Mouse (Mus musculus): ENCODE results near the gene Hspbap1. TPM values are rescaled to one million over a fixed set of nuclear protein-coding genes. Genes with fewer than 3 reads are reported as not detected.

The Hspbap1 gene
- total and polyA plus RNA-seq, 3 experiments = 13.6 to 15.9 (median 15.3) TPM

DNA sequence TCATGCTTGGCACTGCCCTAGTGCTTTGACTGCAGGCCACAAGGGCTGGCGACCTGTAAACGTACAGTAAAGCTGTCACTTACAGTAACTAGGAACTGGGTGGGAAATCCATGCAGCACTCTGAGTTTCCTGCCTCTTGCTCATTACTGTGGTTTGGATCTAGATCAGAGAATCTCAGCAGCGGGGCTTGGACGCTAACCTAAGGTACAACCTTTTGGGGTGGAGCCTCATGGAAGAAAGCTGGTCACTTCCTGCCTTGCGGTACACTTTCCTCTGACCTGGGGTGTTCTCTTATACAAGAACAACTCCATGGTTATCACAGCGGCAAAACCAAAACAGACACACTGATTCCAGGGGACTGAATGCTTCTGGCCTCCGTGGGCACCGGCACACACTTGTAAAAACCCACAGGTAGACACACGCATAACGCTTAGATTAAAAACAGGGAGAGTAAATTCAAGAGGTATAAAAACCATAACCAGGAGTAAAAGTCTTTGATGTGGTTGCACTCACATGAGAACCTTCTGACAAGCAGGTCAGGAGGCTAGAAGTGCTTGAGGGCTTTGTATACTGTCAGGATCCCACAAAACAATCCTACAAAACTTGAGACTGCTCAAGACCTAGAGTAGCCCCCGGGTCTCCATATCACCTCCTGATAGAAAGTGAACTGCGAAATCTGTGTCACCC, 27.8 kb upstream of the Hspbap1 start:
- Histone ChIP-seq H3K9ac (ENCODE audit: insufficient read depth, low read depth) (no peak overlapping the region), H3K4me1 (ENCODE audit: control insufficient read depth in 1 of 2, insufficient read depth in 2 of 2) (peaks cover 19 to 90% of the 10 kb centered on the region in 2 experiments), H3K36me3 (replicated peaks in 1 of 2; ENCODE audit: control insufficient read depth in 1 of 2, insufficient read depth in 1 of 2, low read length in 1 of 2) (peaks cover 0 to 10% of the 10 kb centered on the region in 2 experiments), H3K27ac (ENCODE audit: insufficient read depth, low read depth) (no peak overlapping the region), H3K4me3 (replicated peaks in 1 of 3; ENCODE audit: low read depth in 2 of 3, low read length in 2 of 3, poor library complexity in 1 of 3) (no peak overlapping the region), H3K79me2 (replicated peaks; ENCODE audit: control insufficient read depth, extremely low read depth, insufficient read depth, poor library complexity, severe bottlenecking) (no peaks in the 10 kb centered on the region), H3K27me3 (replicated peaks) (no peaks in the 10 kb centered on the region), H3K4me2 (ENCODE audit: insufficient read depth, low read depth, poor library complexity, severe bottlenecking) (no peak overlapping the region), H3K9me3 (replicated peaks; ENCODE audit: low read length) (no peaks in the 10 kb centered on the region)
- dilution Hi-C loops (cut with MboI; ENCODE audit: extremely low pct_ligation_motif_present, extremely low pct_unique_long_range_greater_than_20kb, low sequenced_read_pairs) (no loop called here), in situ Hi-C loops (cut with MboI; ENCODE audit: low pct_ligation_motif_present, low pct_unique_long_range_greater_than_20kb, low sequenced_read_pairs) (loop anchor here (10.0 kb wide), 1 partner anchor 192 kb away; the partner anchor contains the start of genes Dtx3l and Parp9)
- no peak for DNase-seq (ENCODE audit: extremely low read depth)
- peak; percentile 28; the same call in 1 of the 2 replicates for TF ChIP-seq BHLHE40 (IDR thresholded peaks at IDR 0.05; ENCODE audit: low read depth, low read length)
- no peak for TF ChIP-seq E2F4 (IDR thresholded peaks at IDR 0.05; ENCODE audit: insufficient replicate concordance, low read depth, low read length)

DNA sequence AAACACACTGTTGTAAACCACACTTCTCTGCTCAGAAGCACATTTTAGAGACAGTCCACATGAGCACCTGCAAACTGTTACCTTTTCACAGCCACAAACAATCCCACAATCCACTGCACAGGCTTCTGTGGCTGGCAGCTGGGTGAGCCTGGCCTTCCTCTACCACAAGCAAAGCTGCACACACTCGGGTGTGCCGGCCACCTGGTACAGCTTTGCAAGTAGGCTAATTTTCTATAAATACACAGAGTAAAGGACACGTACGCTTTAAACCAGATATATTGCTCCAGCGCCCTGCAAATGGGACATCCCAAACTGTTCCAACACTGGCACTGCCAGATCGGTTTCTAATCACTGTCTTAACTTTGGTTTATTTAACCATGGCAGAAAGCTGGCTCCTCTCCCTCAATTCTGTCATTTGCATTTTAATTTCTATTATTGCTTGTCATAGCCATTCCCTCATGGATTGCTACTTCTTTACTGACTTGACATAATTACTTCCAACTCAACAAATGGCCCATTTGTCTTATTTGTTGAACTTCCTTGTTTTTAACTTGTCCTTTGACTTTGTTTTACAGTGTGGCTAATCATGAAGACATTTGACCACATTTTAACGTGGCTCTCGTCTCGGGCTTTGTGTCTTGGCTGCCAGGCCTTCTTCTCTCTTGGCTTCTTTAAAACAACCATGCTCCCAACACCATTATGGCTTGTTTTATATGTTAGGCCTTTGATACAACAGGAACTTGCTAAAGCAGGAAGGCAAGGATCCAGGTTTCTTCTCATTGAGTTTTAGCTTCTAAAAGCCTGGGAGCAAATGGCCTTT, 22.5 kb upstream of the Hspbap1 start:
- DNase-seq (ENCODE audit: extremely low read depth) = peak; percentile 73
- H3K36me3 ChIP-seq (replicated peaks in 1 of 2; ENCODE audit: control insufficient read depth in 1 of 2, insufficient read depth in 1 of 2, low read length in 1 of 2) = peaks cover 0 to 8% of the 10 kb centered on the region in 2 experiments
- dilution Hi-C loops (cut with MboI; ENCODE audit: extremely low pct_ligation_motif_present, extremely low pct_unique_long_range_greater_than_20kb, low sequenced_read_pairs) = no loop called here
- H3K79me2 ChIP-seq (replicated peaks; ENCODE audit: control insufficient read depth, extremely low read depth, insufficient read depth, poor library complexity, severe bottlenecking) = no peaks in the 10 kb centered on the region
- H3K27me3 ChIP-seq (replicated peaks) = no peaks in the 10 kb centered on the region
- H3K4me3 ChIP-seq (replicated peaks in 1 of 3; ENCODE audit: low read depth in 2 of 3, low read length in 2 of 3, poor library complexity in 1 of 3) = no peak overlapping the region
- in situ Hi-C loops (cut with MboI; ENCODE audit: low pct_ligation_motif_present, low pct_unique_long_range_greater_than_20kb, low sequenced_read_pairs) = loop anchor here (10.0 kb wide), 1 partner anchor 187 kb away; the partner anchor contains the start of genes Dtx3l and Parp9
- H3K9me3 ChIP-seq (replicated peaks; ENCODE audit: low read length) = no peaks in the 10 kb centered on the region
- H3K9ac ChIP-seq (ENCODE audit: insufficient read depth, low read depth) = peak overlapping the region; percentile 61
- H3K4me1 ChIP-seq (ENCODE audit: control insufficient read depth in 1 of 2, insufficient read depth in 2 of 2) = peaks cover 10 to 74% of the 10 kb centered on the region in 2 experiments
- peak overlapping the region; percentile 87 for H3K4me2 ChIP-seq (ENCODE audit: insufficient read depth, low read depth, poor library complexity, severe bottlenecking)
- H3K27ac ChIP-seq (ENCODE audit: insufficient read depth, low read depth) = peak overlapping the region; percentile 5; the same call in 1 of the 2 replicates
- TF ChIP-seq SIN3A (IDR thresholded peaks at IDR 0.05; ENCODE audit: low read length) (peak; percentile 81), TBP (conservative IDR thresholded peaks at IDR 0.05; ENCODE audit: low read depth, low read length) (peak; percentile 21; the same call in 1 of the 2 replicates), HCFC1 (IDR thresholded peaks at IDR 0.05; ENCODE audit: low read depth, low read length) (no peak; the same call in 1 of the 2 replicates), JUN (IDR thresholded peaks at IDR 0.05; ENCODE audit: insufficient read depth, low read depth, low read length) (no peak), RAD21 (IDR thresholded peaks at IDR 0.05; ENCODE audit: low read depth, low read length) (no peak), MAFK (IDR thresholded peaks at IDR 0.05; ENCODE audit: insufficient replicate concordance, low read length) (peak; percentile 54; the same call in 1 of the 2 replicates), ZKSCAN1 (IDR thresholded peaks at IDR 0.05; ENCODE audit: borderline replicate concordance, low read depth, low read length) (no peak), MXI1 (IDR thresholded peaks at IDR 0.05; ENCODE audit: low read depth, low read length) (peak; percentile 64; the same call in 1 of the 2 replicates), E2F4 (IDR thresholded peaks at IDR 0.05; ENCODE audit: insufficient replicate concordance, low read depth, low read length) (no peak), MAZ (IDR thresholded peaks at IDR 0.05; ENCODE audit: low read depth, low read length) (no peak), GABPA (IDR thresholded peaks at IDR 0.05; ENCODE audit: insufficient replicate concordance, low read depth, low read length) (no peak), SMC3 (IDR thresholded peaks at IDR 0.05; ENCODE audit: low read depth, low read length) (no peak), MEF2A (IDR thresholded peaks at IDR 0.05; ENCODE audit: borderline replicate concordance, low read depth, low read length) (peak; percentile 93), MAX (IDR thresholded peaks at IDR 0.05; ENCODE audit: low read length) (peak; percentile 76), USF2 (conservative IDR thresholded peaks at IDR 0.05; ENCODE audit: low read depth, low read length) (no peak; the same call in 1 of the 2 replicates), USF1 (IDR thresholded peaks at IDR 0.05; ENCODE audit: low read depth, low read length) (no peak), CHD1 (IDR thresholded peaks at IDR 0.05; ENCODE audit: low read depth, low read length) (no peak), KAT2A (IDR thresholded peaks at IDR 0.05; ENCODE audit: insufficient replicate concordance, low read length) (no peak), EP300 (IDR thresholded peaks at IDR 0.05; ENCODE audit: low read length) (peak; percentile 78), ZMIZ1 (IDR thresholded peaks at IDR 0.05; ENCODE audit: low read depth, low read length) (no peak), RCOR1 (conservative IDR thresholded peaks at IDR 0.05; ENCODE audit: low read depth, low read length) (peak; percentile 57; the same call in 1 of the 2 replicates), NELFE (IDR thresholded peaks at IDR 0.05; ENCODE audit: low read depth, low read length) (peak; percentile 49; the same call in 1 of the 2 replicates), CHD2 (IDR thresholded peaks at IDR 0.05; ENCODE audit: low read length) (0 out of 2 replicates have a peak, but pooled peaks have one; percentile 30), ZC3H11A (IDR thresholded peaks at IDR 0.05; ENCODE audit: low read depth, low read length) (no peak), BHLHE40 (IDR thresholded peaks at IDR 0.05; ENCODE audit: low read depth, low read length) (peak; percentile 85), IRF4 (IDR thresholded peaks at IDR 0.05; ENCODE audit: low read depth, low read length) (peak; percentile 47; the same call in 1 of the 2 replicates), ZNF384 (IDR thresholded peaks at IDR 0.05; ENCODE audit: low read depth, low read length) (no peak)

Measured in CH12.LX (cell line).